In the genomic region with DNA sequence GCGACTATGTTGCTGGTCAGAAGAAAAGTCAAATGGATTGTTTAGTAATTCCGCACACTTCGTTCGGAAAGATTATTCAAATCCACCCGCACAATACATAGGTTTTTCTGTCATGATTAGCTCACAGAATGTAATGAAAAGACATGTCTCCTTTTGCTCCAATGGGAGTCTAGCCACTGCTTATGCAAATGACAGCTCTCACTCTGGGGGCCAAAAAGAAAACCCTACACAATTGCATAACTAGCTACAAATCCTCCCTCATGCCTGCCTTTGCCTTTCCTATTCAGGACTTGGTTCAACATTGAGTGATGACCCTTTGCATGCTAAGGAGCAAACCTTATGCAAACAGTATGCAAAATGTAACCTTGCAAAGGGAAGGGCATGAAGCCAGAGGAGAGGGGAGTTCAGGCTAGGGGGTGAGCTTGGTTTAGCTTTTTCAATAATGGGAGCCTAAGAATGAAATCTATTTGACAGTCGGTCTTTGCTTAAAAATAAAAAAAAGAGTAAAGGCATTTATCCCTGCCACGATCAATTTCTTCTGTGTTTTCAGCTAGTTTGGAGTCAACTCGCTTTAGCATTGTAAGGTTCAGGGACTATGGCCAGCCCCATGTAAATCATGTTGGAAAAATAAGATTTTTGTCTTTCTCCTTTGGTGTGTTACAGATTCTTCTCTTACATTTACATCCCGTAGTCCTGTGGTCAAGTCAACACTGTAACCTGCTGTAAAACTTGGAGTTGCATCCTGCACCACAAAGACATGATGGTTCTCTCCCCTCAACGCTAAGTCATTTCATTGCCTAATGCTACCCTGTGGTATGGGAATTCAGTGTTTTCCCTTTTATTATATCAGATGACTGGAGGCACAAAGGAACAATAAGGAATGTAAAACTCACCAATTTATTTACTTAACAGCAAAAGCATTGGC, we compare ENCODE assay signal across 20 mouse cellular contexts.
A peak's percentile ranks its signal among the peaks of the same experiment; 100 is the strongest.
DNase-seq lines count a peak whose midpoint lies in the region; ATAC-seq and TF ChIP-seq lines count a peak whose summit lies in the region.
"Had no signal": no experiment of that assay in that cellular context is flagged by ENCODE, and none has a peak within 500 bp of the region (broad histone marks: within the 10 kb centered on the region; RNA-seq: fewer than 3 reads in every experiment).

No protein-coding gene starts in this region.

- no peak overlapping the region for H3K9ac ChIP-seq in neural tube, embryonic 12.5 days
- H3K9ac ChIP-seq in neural tube, embryonic 15.5 days (replicated peaks), result no peak overlapping the region
- H3K9ac ChIP-seq in hindbrain, embryonic 12.5 days, result no peak overlapping the region
- H3K9ac ChIP-seq in midbrain, embryonic 12.5 days (replicated peaks), result no peak overlapping the region
- H3K9ac ChIP-seq in liver, postnatal 0 days (replicated peaks), result no peak overlapping the region
- H3K9ac ChIP-seq: embryonic facial prominence, embryonic 12.5 days; heart, embryonic 13.5 days; limb, embryonic 13.5 days; liver, embryonic 15.5 days had no signal

- 61% methylated on average over 10 of the region's 10 CpGs for WGBS in neural tube, embryonic 12.5 days
- 46% methylated on average over 10 of the region's 10 CpGs for WGBS in neural tube, embryonic 15.5 days
- 52% methylated on average over 10 of the region's 10 CpGs for WGBS in hindbrain, embryonic 12.5 days
- WGBS in midbrain, embryonic 12.5 days, result 35% methylated on average over 10 of the region's 10 CpGs
- 81% methylated on average over 10 of the region's 10 CpGs for WGBS in liver, postnatal 0 days (ENCODE audit: insufficient replicate concordance)

- TF ChIP-seq CTCF in liver, postnatal 0 days (IDR thresholded peaks at IDR 0.05; ENCODE audit: low read depth), result no peak

- no peak overlapping the region for H3K4me2 ChIP-seq in neural tube, embryonic 12.5 days (replicated peaks)
- H3K4me2 ChIP-seq in neural tube, embryonic 15.5 days, result no peak overlapping the region
- no peak overlapping the region for H3K4me2 ChIP-seq in hindbrain, embryonic 12.5 days (replicated peaks)
- peak overlapping the region; percentile 16; the same call in 1 of the 2 replicates for H3K4me2 ChIP-seq in midbrain, embryonic 12.5 days (replicated peaks)
- H3K4me2 ChIP-seq in liver, postnatal 0 days (ENCODE audit: low read depth, low read length), result no peak overlapping the region
- H3K4me2 ChIP-seq: embryonic facial prominence, embryonic 12.5 days; heart, embryonic 13.5 days; limb, embryonic 13.5 days; liver, embryonic 15.5 days had no signal

- no peak for TF ChIP-seq EP300 in liver, postnatal 0 days (IDR thresholded peaks at IDR 0.05; ENCODE audit: low read depth)

- no peaks in the 10 kb centered on the region for H3K9me3 ChIP-seq in neural tube, embryonic 12.5 days
- 0 out of 2 replicates have a peak, but pooled peaks cover 3% of the 10 kb centered on the region for H3K9me3 ChIP-seq in neural tube, embryonic 15.5 days (replicated peaks)
- H3K9me3 ChIP-seq in hindbrain, embryonic 12.5 days (replicated peaks), result no peaks in the 10 kb centered on the region
- H3K9me3 ChIP-seq in midbrain, embryonic 12.5 days, result no peaks in the 10 kb centered on the region
- no peaks in the 10 kb centered on the region for H3K9me3 ChIP-seq in liver, postnatal 0 days (ENCODE audit: low read length)
- H3K9me3 ChIP-seq: embryonic facial prominence, embryonic 12.5 days; heart, embryonic 13.5 days; limb, embryonic 13.5 days; liver, embryonic 15.5 days had no signal

- DNase-seq in adrenal gland, adult (ENCODE audit: inconsistent age in 2 of 2, low spot score in 1 of 2), result no peak
- no peak for DNase-seq in liver, postnatal 0 days
- no peak for DNase-seq in retina, postnatal 1 day
- DNase-seq: adrenal gland, adult 2 months; cerebellum, postnatal 25 days; heart, postnatal 4 days; lung, postnatal 10 days; right cerebral cortex, postnatal 25 days; thymus, postnatal 25 days had no signal

- no peaks in the 10 kb centered on the region for H3K4me1 ChIP-seq in neural tube, embryonic 12.5 days
- H3K4me1 ChIP-seq in neural tube, embryonic 15.5 days, result no peaks in the 10 kb centered on the region
- peaks cover 8% of the 10 kb centered on the region; the same call in 1 of the 2 replicates for H3K4me1 ChIP-seq in hindbrain, embryonic 12.5 days
- peaks cover 3% of the 10 kb centered on the region for H3K4me1 ChIP-seq in midbrain, embryonic 12.5 days
- H3K4me1 ChIP-seq in liver, postnatal 0 days (ENCODE audit: insufficient read depth), result no peaks in the 10 kb centered on the region
- H3K4me1 ChIP-seq: embryonic facial prominence, embryonic 12.5 days; heart, embryonic 13.5 days; limb, embryonic 13.5 days; liver, embryonic 15.5 days; megakaryocyte, embryonic 14.5 days had no signal

- H3K27me3 ChIP-seq in neural tube, embryonic 12.5 days (replicated peaks), result no peaks in the 10 kb centered on the region
- no peaks in the 10 kb centered on the region for H3K27me3 ChIP-seq in neural tube, embryonic 15.5 days (replicated peaks)
- H3K27me3 ChIP-seq in hindbrain, embryonic 12.5 days, result no peaks in the 10 kb centered on the region
- no peaks in the 10 kb centered on the region for H3K27me3 ChIP-seq in midbrain, embryonic 12.5 days
- no peaks in the 10 kb centered on the region for H3K27me3 ChIP-seq in liver, postnatal 0 days (ENCODE audit: insufficient read depth, low read length)
- H3K27me3 ChIP-seq: embryonic facial prominence, embryonic 12.5 days; heart, embryonic 13.5 days; limb, embryonic 13.5 days; liver, embryonic 15.5 days; megakaryocyte, embryonic 14.5 days had no signal

- no peak overlapping the region for H3K4me3 ChIP-seq in neural tube, embryonic 12.5 days
- H3K4me3 ChIP-seq in neural tube, embryonic 15.5 days (replicated peaks), result no peak overlapping the region
- H3K4me3 ChIP-seq in hindbrain, embryonic 12.5 days, result no peak overlapping the region
- H3K4me3 ChIP-seq in midbrain, embryonic 12.5 days, result no peak overlapping the region
- no peak overlapping the region for H3K4me3 ChIP-seq in liver, postnatal 0 days (ENCODE audit: low read depth, low read length)
- H3K4me3 ChIP-seq: embryonic facial prominence, embryonic 12.5 days; heart, embryonic 13.5 days; limb, embryonic 13.5 days; liver, embryonic 15.5 days; megakaryocyte, embryonic 14.5 days had no signal

- ATAC-seq in neural tube, embryonic 12.5 days (ENCODE audit: low FRiP score, low read depth), result peak; percentile 60; the same call in 1 of the 2 replicates
- ATAC-seq in neural tube, embryonic 15.5 days (ENCODE audit: low FRiP score), result no peak
- peak; percentile 76 for ATAC-seq in hindbrain, embryonic 12.5 days (ENCODE audit: low FRiP score)
- peak; percentile 86 for ATAC-seq in midbrain, embryonic 12.5 days (ENCODE audit: low FRiP score, low read depth)
- ATAC-seq in liver, postnatal 0 days, result no peak
- ATAC-seq: intestine, postnatal 0 days had no signal

- H3K27ac ChIP-seq in neural tube, embryonic 12.5 days, result no peak overlapping the region
- H3K27ac ChIP-seq in neural tube, embryonic 15.5 days (replicated peaks), result no peak overlapping the region
- peak overlapping the region; percentile 31; the same call in 1 of the 2 replicates for H3K27ac ChIP-seq in hindbrain, embryonic 12.5 days
- peak overlapping the region; percentile 70 for H3K27ac ChIP-seq in midbrain, embryonic 12.5 days (replicated peaks)
- no peak overlapping the region for H3K27ac ChIP-seq in liver, postnatal 0 days (ENCODE audit: low read depth)
- H3K27ac ChIP-seq: embryonic facial prominence, embryonic 12.5 days; heart, embryonic 13.5 days; kidney, postnatal 0 days; limb, embryonic 13.5 days; liver, embryonic 15.5 days had no signal

- H3K36me3 ChIP-seq in neural tube, embryonic 12.5 days, result no peaks in the 10 kb centered on the region
- no peaks in the 10 kb centered on the region for H3K36me3 ChIP-seq in neural tube, embryonic 15.5 days
- no peaks in the 10 kb centered on the region for H3K36me3 ChIP-seq in hindbrain, embryonic 12.5 days
- no peaks in the 10 kb centered on the region for H3K36me3 ChIP-seq in midbrain, embryonic 12.5 days
- H3K36me3 ChIP-seq in liver, postnatal 0 days (replicated peaks; ENCODE audit: insufficient read depth, low read length), result no peaks in the 10 kb centered on the region
- H3K36me3 ChIP-seq: embryonic facial prominence, embryonic 12.5 days; heart, embryonic 13.5 days; limb, embryonic 13.5 days; liver, embryonic 15.5 days had no signal

Comparison
In these comparisons a context has a peak if more than half of its experiments do, and no peak if none do; other contexts are left out.
1. ATAC-seq: peak in neural tube, embryonic 12.5 days (single experiment), hindbrain, embryonic 12.5 days (single experiment) and midbrain, embryonic 12.5 days (single experiment); none in neural tube, embryonic 15.5 days (single experiment) and liver, postnatal 0 days (single experiment).
2. H3K27ac ChIP-seq: peak in hindbrain, embryonic 12.5 days (single experiment) and midbrain, embryonic 12.5 days (single experiment); none in neural tube, embryonic 12.5 days (single experiment), neural tube, embryonic 15.5 days (single experiment) and liver, postnatal 0 days (single experiment).